Mouse (Mus musculus): ENCODE data around the gene Med27. TPM values are rescaled to one million over a fixed set of nuclear protein-coding genes. Genes with fewer than 3 reads are reported as not detected.
"Not testable (repeated sequence)": the region's sequence is repeated elsewhere in the genome, so short reads cannot be mapped to it uniquely, and the experiment has no call there.

Gene Med27
- polyA plus RNA-seq, 1 experiment from 2014 or later: 74.3 TPM

DNA sequence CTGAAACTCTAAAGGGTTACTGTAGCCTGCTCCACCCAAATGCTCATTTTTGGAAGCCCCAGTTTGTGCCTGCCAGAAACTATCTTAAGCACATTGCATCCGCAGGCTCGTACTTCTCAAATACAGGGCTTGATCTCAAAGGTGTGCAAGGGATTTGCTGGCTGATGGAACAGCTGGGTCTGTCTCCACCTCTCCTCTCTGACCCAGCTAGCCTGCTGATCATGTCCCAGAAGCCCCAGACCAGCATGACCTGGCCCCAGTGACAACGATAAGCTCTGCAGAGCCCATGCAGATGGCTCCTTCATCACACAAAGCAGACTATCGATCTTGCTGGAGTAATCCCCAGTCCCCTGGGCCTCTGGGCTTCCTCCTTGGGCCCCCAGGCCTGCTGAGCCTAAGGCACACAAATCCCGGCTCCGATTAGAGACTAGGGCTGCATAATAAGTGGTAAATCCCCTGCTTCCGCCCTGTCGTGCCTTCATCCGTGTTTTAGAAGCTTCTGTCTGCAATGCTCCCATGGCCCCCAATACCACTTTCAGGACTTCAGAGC, 170.1 kb downstream of the Med27 start:
- Histone ChIP-seq H3K9ac (peak overlapping the region; percentile 20; the same call in 1 of the 2 replicates), H3K27ac (peak overlapping the region; percentile 26; the same call in 1 of the 2 replicates), H3K4me2 (no peak overlapping the region), H3K4me3 (no peak overlapping the region), H3K36me3 (no peaks in the 10 kb centered on the region), H3K4me1 (replicated peaks) (peaks cover 60% of the 10 kb centered on the region), H3K27me3 (no peaks in the 10 kb centered on the region), H3K9me3 (no peaks in the 10 kb centered on the region)
- ATAC-seq (ENCODE audit: low FRiP score): no peak
- WGBS: 34% methylated on average over 9 of the region's 9 CpGs

DNA sequence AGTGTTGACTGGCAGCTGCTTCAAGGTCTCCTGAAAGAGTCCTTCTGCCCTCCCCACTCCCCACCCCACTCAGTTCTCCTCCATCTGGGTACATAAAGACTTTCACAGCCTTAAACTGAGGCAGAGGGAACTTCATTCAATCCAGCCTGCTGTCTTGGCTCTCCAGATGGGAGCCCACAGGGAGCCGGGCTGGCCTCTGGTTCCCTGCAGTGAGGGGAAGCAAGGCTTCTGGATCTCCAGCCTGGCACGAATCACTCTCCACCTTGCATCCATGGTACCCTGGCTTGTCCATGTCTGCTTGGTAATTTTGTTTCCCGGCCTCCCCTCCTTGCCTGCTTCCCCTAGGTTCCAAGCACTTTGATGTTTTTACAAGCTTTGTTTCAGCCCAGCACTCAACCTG, 172.8 kb downstream of the Med27 start:
- H3K36me3 ChIP-seq: no peaks in the 10 kb centered on the region; the same call in 1 of the 2 replicates
- H3K4me1 ChIP-seq (replicated peaks): peaks cover 57% of the 10 kb centered on the region
- no peak overlapping the region for H3K4me2 ChIP-seq
- H3K27ac ChIP-seq: no peak overlapping the region; the same call in 1 of the 2 replicates
- H3K9me3 ChIP-seq: no peaks in the 10 kb centered on the region
- no peaks in the 10 kb centered on the region for H3K27me3 ChIP-seq
- no peak overlapping the region for H3K4me3 ChIP-seq
- WGBS: 39% methylated on average over 3 of the region's 3 CpGs
- ATAC-seq (ENCODE audit: low FRiP score): no peak
- no peak overlapping the region for H3K9ac ChIP-seq

DNA sequence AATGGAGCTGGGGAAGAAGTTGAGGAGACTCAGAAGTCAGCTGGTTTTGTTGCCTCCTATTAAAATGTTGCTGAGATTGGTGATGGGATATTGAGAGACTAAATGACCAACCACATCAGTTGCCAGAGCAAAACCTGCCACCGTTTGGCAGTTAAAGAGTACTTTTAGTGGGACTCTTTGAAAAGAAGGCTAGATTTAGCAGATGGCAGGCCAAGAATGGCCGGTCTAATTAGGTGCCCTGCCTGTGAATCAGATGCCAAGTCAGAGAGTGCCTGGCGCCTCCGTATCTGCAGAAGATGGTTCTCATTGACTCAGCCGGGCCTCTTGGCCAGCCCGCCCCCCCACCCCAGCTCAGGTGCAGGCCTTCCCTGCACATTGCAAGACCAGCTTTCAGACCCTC, 173.6 kb downstream of the Med27 start:
- Histone ChIP-seq H3K4me1 (replicated peaks) (peaks cover 58% of the 10 kb centered on the region), H3K36me3 (no peaks in the 10 kb centered on the region; the same call in 1 of the 2 replicates), H3K4me2 (no peak overlapping the region), H3K9ac (no peak overlapping the region), H3K27ac (no peak overlapping the region), H3K4me3 (no peak overlapping the region), H3K9me3 (no peaks in the 10 kb centered on the region), H3K27me3 (no peaks in the 10 kb centered on the region)
- 75% methylated on average over 6 of the region's 6 CpGs for WGBS
- ATAC-seq (ENCODE audit: low FRiP score): no peak

DNA sequence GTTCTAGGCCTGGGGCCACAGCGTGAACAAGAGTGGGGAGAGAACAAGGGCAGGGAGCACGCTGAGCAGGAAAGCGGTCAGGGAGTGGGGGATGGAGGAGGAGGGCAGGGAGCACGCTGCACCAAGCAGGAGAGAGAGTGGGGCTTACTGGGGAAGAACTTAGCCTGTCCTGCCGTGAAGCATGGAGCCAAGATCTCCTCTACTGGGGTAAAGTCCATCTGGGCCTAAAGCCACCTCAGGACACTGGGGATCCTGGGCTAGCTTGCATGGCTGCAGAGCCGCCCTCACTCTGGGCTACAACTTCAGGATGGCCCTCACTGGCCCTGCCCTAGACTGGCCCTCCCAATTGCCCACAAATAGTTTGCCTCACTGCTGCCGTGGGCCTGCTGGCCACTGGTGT, 174.9 kb downstream of the Med27 start:
- H3K4me1 ChIP-seq (replicated peaks): peaks cover 62% of the 10 kb centered on the region

DNA sequence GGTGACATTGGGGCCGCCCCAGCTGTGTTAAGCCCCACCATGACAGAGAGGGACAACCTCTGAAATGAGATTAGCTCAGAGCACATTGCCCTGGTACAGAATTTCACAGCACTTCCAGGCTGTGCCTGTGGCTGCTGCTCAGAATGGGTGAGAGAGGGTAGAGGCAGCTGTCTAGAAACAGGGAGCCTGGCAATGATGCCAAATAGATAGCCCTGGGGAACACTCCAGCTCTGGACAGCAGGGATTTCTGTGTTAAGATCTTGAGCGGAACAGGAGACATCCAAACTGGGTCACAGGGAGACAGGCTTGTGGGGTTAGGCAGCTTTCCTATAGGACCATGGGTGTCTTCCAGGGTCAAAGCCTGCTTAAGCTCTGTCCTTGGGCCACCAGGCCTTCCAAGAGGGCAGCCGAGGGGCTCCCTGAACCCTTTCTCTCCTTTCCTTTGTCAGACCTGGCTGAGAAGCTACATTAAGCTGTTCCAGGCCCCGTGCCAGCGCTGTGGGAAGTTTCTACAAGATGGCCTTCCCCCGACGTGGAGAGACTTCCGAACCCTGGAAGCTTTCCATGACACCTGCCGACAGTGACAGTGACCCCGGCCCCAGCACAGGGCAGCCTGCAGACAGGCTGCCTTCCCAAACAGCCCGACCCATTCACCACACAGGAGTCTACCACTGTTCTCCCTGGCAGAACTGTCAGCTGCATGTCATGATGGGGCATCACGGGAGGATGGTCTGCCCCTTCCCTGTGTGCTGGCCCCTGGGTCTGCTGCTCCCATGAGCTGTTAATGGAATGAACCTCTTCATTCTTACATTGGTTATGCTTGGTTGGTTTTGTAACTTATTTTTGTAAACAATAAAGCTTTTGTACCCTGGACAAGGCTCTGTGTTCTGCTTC, 177.5 kb downstream of the Med27 start:
- no peak for ATAC-seq (ENCODE audit: low FRiP score)
- peaks cover 49% of the 10 kb centered on the region for H3K4me1 ChIP-seq (replicated peaks)
- H3K27me3 ChIP-seq: no peaks in the 10 kb centered on the region
- no peaks in the 10 kb centered on the region; the same call in 1 of the 2 replicates for H3K36me3 ChIP-seq
- WGBS: 51% methylated on average over 12 of the region's 12 CpGs
- peak overlapping the region; percentile 52 for H3K27ac ChIP-seq
- no peaks in the 10 kb centered on the region for H3K9me3 ChIP-seq
- no peak overlapping the region for H3K4me2 ChIP-seq
- H3K4me3 ChIP-seq: no peak overlapping the region
- H3K9ac ChIP-seq: peak overlapping the region; percentile 29

More for the DNA sequence above, 174.9 kb downstream of the Med27 start:
- Histone ChIP-seq H3K4me2 (no peak overlapping the region), H3K4me3 (no peak overlapping the region), H3K36me3 (no peaks in the 10 kb centered on the region; the same call in 1 of the 2 replicates), H3K27me3 (no peaks in the 10 kb centered on the region), H3K27ac (no peak overlapping the region), H3K9me3 (no peaks in the 10 kb centered on the region), H3K9ac (no peak overlapping the region)
- no peak for ATAC-seq (ENCODE audit: low FRiP score)
- 79% methylated on average over 7 of the region's 7 CpGs for WGBS

DNA sequence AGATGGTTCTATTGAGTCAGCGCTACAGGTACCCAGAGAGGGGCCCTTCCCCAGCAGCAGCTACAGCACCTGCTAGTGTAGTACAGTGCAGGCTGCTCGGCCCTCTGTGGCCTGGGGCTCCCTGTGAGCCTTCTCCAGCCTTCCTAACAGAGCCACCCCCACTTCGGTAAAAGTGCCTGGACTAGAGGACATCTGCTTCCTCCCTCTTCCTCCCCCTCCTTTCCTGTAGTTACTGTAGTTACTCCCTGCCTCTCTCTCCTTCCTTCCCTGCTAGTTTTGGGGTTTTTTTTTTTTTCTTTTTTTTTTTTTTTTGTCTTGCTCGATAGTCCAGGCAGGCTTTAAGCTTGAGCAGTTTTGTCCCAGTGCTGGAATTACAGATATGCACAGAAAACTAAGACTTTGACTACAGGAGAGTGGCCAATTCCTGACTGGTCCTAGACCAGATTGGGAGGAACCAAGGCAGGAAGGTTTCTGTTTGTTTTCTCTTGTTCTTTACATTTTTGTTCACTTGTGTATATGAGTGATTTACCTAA, 178.7 kb downstream of the Med27 start:
- Histone ChIP-seq H3K27me3 (no peaks in the 10 kb centered on the region), H3K4me2 (no peak overlapping the region), H3K36me3 (no peaks in the 10 kb centered on the region; the same call in 1 of the 2 replicates), H3K4me1 (replicated peaks) (peaks cover 43% of the 10 kb centered on the region), H3K27ac (0 out of 2 replicates have a peak overlapping the region, but pooled peaks have one; percentile 6), H3K4me3 (no peak overlapping the region), H3K9me3 (no peaks in the 10 kb centered on the region), H3K9ac (peak overlapping the region; percentile 13; the same call in 1 of the 2 replicates)
- WGBS: 50% methylated on average over 4 of the region's 4 CpGs
- ATAC-seq (ENCODE audit: low FRiP score): no peak

DNA sequence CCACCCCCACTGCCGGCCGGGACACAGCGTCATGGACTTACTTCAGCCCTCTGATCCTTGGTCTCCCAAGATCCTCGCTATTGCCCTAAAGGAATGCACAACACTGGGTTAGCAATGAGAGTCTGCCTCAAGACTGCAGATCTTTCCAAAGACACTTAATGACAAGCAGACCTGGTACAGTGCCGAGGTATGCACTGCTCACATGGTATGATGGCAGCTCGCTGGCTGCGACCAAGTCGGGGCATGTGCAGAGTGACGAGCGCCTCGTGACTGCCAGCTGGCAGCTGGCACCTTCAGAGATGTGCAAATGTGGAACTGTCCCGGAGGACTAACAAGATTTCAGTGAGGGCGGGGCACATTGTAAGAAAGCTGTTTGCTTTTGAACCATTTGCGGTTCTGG, 179.6 kb downstream of the Med27 start:
- H3K4me3 ChIP-seq: no peak overlapping the region
- H3K9ac ChIP-seq: no peak overlapping the region
- H3K27me3 ChIP-seq: no peaks in the 10 kb centered on the region
- H3K4me2 ChIP-seq: no peak overlapping the region
- WGBS: 57% methylated on average over 14 of the region's 14 CpGs
- peak; percentile 74 for ATAC-seq (ENCODE audit: low FRiP score)
- peaks cover 43% of the 10 kb centered on the region for H3K4me1 ChIP-seq (replicated peaks)
- H3K36me3 ChIP-seq: no peaks in the 10 kb centered on the region; the same call in 1 of the 2 replicates
- H3K27ac ChIP-seq: no peak overlapping the region
- H3K9me3 ChIP-seq: no peaks in the 10 kb centered on the region

DNA sequence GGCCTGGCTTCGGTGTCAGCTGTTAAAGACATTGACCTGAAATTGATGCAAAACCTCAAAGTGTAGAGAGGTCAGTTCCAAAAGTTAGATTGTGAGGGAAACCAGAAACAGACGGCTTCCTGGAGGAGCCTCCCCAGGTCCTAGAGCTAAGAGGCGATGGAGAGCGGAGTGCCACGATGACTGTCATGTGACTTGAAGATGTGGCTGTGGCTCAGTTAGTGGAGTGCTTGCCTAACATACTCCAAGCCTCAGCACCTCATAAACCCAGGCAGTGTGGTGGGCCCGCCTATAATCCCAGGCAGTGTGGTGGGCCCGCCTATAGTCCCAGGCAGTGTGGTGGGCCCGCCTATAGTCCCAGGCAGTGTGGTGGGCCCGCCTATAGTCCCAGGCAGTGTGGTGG, 180.9 kb downstream of the Med27 start:
- not testable (repeated sequence) for H3K9me3 ChIP-seq; H3K27me3 ChIP-seq; H3K4me2 ChIP-seq; H3K9ac ChIP-seq; H3K4me3 ChIP-seq; ATAC-seq (ENCODE audit: low FRiP score); H3K27ac ChIP-seq; H3K36me3 ChIP-seq
- 90% methylated on average over 9 of the region's 9 CpGs for WGBS
- H3K4me1 ChIP-seq (replicated peaks): peaks cover 43% of the 10 kb centered on the region

DNA sequence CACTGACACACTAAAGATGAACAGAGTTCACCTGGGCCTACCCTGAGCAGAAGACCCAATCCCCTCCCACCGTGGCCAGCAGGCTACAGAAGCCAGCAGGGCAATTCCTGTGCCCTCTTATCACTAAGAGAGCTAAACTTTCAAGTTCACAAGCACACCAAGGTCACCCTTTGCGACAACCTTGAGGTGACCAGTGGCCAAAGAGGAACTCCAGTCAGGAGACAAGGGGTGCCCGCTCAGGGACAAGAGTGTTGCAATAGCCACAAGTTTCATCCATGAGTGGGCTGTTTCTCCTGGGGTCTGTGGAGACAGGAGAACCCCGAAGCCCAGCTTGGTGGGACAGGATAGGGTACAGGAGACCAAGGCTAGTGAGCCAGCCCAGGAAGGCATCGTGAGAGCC, 182.2 kb downstream of the Med27 start:
- no peaks in the 10 kb centered on the region for H3K9me3 ChIP-seq
- H3K9ac ChIP-seq: no peak overlapping the region
- no peak overlapping the region for H3K4me2 ChIP-seq
- H3K4me3 ChIP-seq: no peak overlapping the region
- ATAC-seq (ENCODE audit: low FRiP score): no peak
- no peak overlapping the region for H3K27ac ChIP-seq
- no peaks in the 10 kb centered on the region for H3K36me3 ChIP-seq
- WGBS: 95% methylated on average over 5 of the region's 5 CpGs
- H3K27me3 ChIP-seq: no peaks in the 10 kb centered on the region
- peaks cover 33% of the 10 kb centered on the region for H3K4me1 ChIP-seq (replicated peaks)

DNA sequence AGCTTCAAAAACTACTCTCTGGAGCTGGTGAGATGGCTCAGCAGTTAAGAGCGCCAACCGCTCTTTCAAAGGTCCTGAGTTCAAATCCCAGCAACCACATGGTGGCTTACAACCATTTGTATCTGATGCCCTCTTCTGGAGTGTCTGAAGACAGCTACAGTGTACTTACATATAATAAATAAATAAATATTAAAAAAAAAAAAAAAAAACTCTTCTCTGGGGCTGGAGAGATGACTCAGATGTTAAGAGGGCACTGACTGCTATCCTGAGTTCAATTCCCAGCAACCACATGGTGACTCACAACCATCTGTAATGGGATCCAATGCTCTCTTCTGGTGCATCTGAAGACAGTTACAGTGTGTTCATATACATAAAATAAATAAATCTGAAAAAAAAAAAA, 183.2 kb downstream of the Med27 start:
- H3K4me3 ChIP-seq; H3K4me2 ChIP-seq; H3K9me3 ChIP-seq; H3K9ac ChIP-seq; H3K27me3 ChIP-seq; ATAC-seq (ENCODE audit: low FRiP score); H3K36me3 ChIP-seq; H3K27ac ChIP-seq: not testable (repeated sequence)
- WGBS: 96% methylated on average over 2 of the region's 2 CpGs
- H3K4me1 ChIP-seq (replicated peaks): peaks cover 24% of the 10 kb centered on the region

DNA sequence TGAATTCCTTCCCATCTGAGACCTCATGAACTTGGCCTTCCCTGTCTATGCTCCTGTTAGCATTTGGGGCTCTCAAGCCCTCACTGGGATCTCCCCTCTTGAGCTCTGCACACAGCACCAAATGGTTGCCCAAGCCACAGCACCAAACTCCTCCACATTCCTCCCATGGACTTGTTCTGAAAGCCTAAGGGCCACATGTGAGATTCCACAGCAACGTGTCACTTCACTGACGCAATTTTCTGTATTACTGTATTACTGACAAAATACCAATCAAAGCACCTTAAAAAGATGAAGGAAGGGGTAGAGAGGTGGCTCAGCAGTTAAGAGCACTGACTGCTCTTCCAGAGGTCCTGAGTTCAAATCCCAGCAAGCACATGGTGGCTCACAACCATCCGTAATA, 185.6 kb downstream of the Med27 start:
- 97% methylated on average over 3 of the region's 3 CpGs for WGBS
- ATAC-seq (ENCODE audit: low FRiP score): no peak
- Histone ChIP-seq H3K27me3 (0 out of 2 replicates have a peak, but pooled peaks cover 5% of the 10 kb centered on the region), H3K4me1 (replicated peaks) (0 out of 2 replicates have a peak, but pooled peaks cover 3% of the 10 kb centered on the region), H3K9me3 (no peaks in the 10 kb centered on the region), H3K9ac (no peak overlapping the region), H3K27ac (no peak overlapping the region), H3K4me2 (no peak overlapping the region), H3K36me3 (no peaks in the 10 kb centered on the region), H3K4me3 (no peak overlapping the region)

DNA sequence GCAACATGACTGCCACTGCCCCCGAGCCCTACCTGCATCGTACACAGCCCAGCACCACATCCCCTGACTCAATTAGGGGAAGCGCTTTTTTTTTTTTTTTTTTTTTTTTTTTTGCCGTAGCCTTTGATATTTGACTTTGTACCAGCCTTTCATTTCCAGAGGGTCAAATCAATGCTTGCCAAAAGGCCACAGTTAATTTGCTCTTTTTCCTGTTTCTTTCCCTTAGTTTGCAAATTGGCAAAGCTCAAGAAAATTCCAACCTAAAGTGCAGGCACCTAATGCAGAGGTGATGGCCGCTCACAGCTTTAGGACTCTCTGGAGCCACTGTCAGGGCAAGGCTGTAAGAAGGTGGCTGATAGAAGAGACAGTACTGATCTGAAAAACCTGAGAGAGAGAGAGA, 186.3 kb downstream of the Med27 start:
- Histone ChIP-seq H3K27me3 (0 out of 2 replicates have a peak, but pooled peaks cover 5% of the 10 kb centered on the region), H3K4me2 (no peak overlapping the region), H3K9ac (no peak overlapping the region), H3K36me3 (no peaks in the 10 kb centered on the region), H3K4me1 (replicated peaks) (0 out of 2 replicates have a peak, but pooled peaks cover 2% of the 10 kb centered on the region), H3K27ac (no peak overlapping the region), H3K9me3 (no peaks in the 10 kb centered on the region), H3K4me3 (no peak overlapping the region)
- WGBS: 79% methylated on average over 5 of the region's 5 CpGs
- no peak for ATAC-seq (ENCODE audit: low FRiP score)

Measured in hindbrain, embryonic 13.5 days (tissue).